Mouse (Mus musculus) ES-Bruce4 (cell line): Measurements from ENCODE around the gene Cpsf6. TPM values are rescaled to one million over a fixed set of nuclear protein-coding genes. Genes with fewer than 3 reads are reported as not detected.

Experiments used
- H3K27ac ChIP-seq: 2 replicates; pipeline ENCODE4 v1.5.1; 2012; ENCODE audit warnings: low read length, inconsistent platforms; ENCODE audit not compliant: insufficient read depth
- H3K27me3 ChIP-seq: 2 replicates; pipeline ENCODE4 v1.6.1; 2012; ENCODE audit warnings: mild to moderate bottlenecking, low read length, inconsistent platforms; ENCODE audit not compliant: control insufficient read depth, poor library complexity, insufficient read depth, severe bottlenecking
- H3K36me3 ChIP-seq: 2 replicates; pipeline ENCODE4 v1.6.1; 2012; ENCODE audit warnings: inconsistent platforms, mild to moderate bottlenecking, low read length, moderate library complexity; ENCODE audit not compliant: control insufficient read depth, poor library complexity, insufficient read depth, severe bottlenecking
- H3K4me1 ChIP-seq: one replicate; pipeline ENCODE4 v1.8.1; 2011; ENCODE audit warnings: low read length; ENCODE audit not compliant: control insufficient read depth, insufficient read depth
- H3K4me3 ChIP-seq: 2 replicates; pipeline ENCODE4 v1.5.1; 2011; ENCODE audit warnings: low read depth, mild to moderate bottlenecking, low read length
- H3K9ac ChIP-seq: 2 replicates; pipeline ENCODE4 v1.6.1; 2012; ENCODE audit warnings: low read depth, mild to moderate bottlenecking, inconsistent platforms; ENCODE audit not compliant: poor library complexity, severe bottlenecking
- H3K9me3 ChIP-seq: replicated peaks from 2 replicates; pipeline ENCODE4 v1.6.1; 2012; ENCODE audit warnings: mild to moderate bottlenecking, low read length, inconsistent platforms; ENCODE audit not compliant: control insufficient read depth, poor library complexity, insufficient read depth, severe bottlenecking
- CTCF ChIP-seq: IDR thresholded peaks from one replicate; pipeline ENCODE4 v1.8.1; 2011; ENCODE audit warnings: low read depth, low read length
- EP300 ChIP-seq: IDR thresholded peaks from 2 replicates; pipeline ENCODE4 v1.6.1; 2011; ENCODE audit warnings: low read depth, low read length; ENCODE audit not compliant: insufficient read depth
- POLR2A ChIP-seq: IDR thresholded peaks from one replicate; pipeline ENCODE4 v1.8.1; 2011; ENCODE audit warnings: low read length; ENCODE audit not compliant: insufficient read depth
- polyA plus RNA-seq: library from polyadenylated mRNA; stranded (reverse); fragments of >200 nt; gene quantifications from 2 replicates; pipeline ENCODE4 v1.2.4, GENCODE M21; 2011; ENCODE audit warnings: low read depth; ENCODE audit not compliant: missing spikeins, insufficient read depth, insufficient read length

Gene Cpsf6
- polyA plus RNA-seq, 1 experiment, result 205 TPM

GRCm38 (mm10) chr10:117342406-117342805, 37.4 kb downstream of the Cpsf6 start:
- Histone ChIP-seq H3K27me3 (no peaks in the 10 kb centered on the region), H3K4me1 (peaks cover 3% of the 10 kb centered on the region), H3K27ac (peak overlapping the region; percentile 96), H3K4me3 (no peak overlapping the region), H3K9ac (peak overlapping the region; percentile 72), H3K36me3 (peaks cover 5% of the 10 kb centered on the region), H3K9me3 (no peaks in the 10 kb centered on the region)
- TF ChIP-seq POLR2A (no peak), CTCF (no peak), EP300 (no peak)

- no peak overlapping the region for H3K27ac ChIP-seq
- H3K4me1 ChIP-seq, result peaks cover 3% of the 10 kb centered on the region
- H3K9ac ChIP-seq, result no peak overlapping the region
- H3K4me3 ChIP-seq, result no peak overlapping the region
- H3K27me3 ChIP-seq, result no peaks in the 10 kb centered on the region
- H3K36me3 ChIP-seq, result peaks cover 2% of the 10 kb centered on the region; the same call in 1 of the 2 replicates
- no peaks in the 10 kb centered on the region for H3K9me3 ChIP-seq
- TF ChIP-seq POLR2A, result no peak
- no peak for TF ChIP-seq EP300
- no peak for TF ChIP-seq CTCF
Observed at GRCm38 (mm10) chr10:117341029-117341428, 38.8 kb downstream of the Cpsf6 start.

GRCm38 (mm10) chr10:117339241-117339640, 40.6 kb downstream of the Cpsf6 start:
- Histone ChIP-seq H3K4me3 (no peak overlapping the region), H3K27me3 (no peaks in the 10 kb centered on the region), H3K27ac (no peak overlapping the region), H3K9me3 (no peaks in the 10 kb centered on the region), H3K9ac (no peak overlapping the region), H3K36me3 (no peaks in the 10 kb centered on the region), H3K4me1 (peaks cover 3% of the 10 kb centered on the region)
- TF ChIP-seq EP300 (no peak), CTCF (no peak), POLR2A (no peak)

- Histone ChIP-seq H3K36me3 (no peaks in the 10 kb centered on the region), H3K27ac (no peak overlapping the region), H3K4me1 (peaks cover 3% of the 10 kb centered on the region), H3K4me3 (no peak overlapping the region), H3K9ac (no peak overlapping the region), H3K27me3 (no peaks in the 10 kb centered on the region), H3K9me3 (no peaks in the 10 kb centered on the region)
- no peak for TF ChIP-seq POLR2A
- TF ChIP-seq EP300, result no peak
- TF ChIP-seq CTCF, result no peak
Observed at GRCm38 (mm10) chr10:117337946-117338345, 41.9 kb downstream of the Cpsf6 start.

- Histone ChIP-seq H3K4me3 (no peak overlapping the region), H3K9ac (no peak overlapping the region), H3K36me3 (no peaks in the 10 kb centered on the region), H3K9me3 (no peaks in the 10 kb centered on the region), H3K27ac (no peak overlapping the region), H3K4me1 (no peaks in the 10 kb centered on the region), H3K27me3 (no peaks in the 10 kb centered on the region)
- TF ChIP-seq CTCF (no peak), EP300 (no peak), POLR2A (no peak)
Observed at GRCm38 (mm10) chr10:117335649-117336048, 44.2 kb downstream of the Cpsf6 start.

- H3K9ac ChIP-seq, result no peak overlapping the region
- no peaks in the 10 kb centered on the region for H3K9me3 ChIP-seq
- H3K4me1 ChIP-seq, result no peaks in the 10 kb centered on the region
- TF ChIP-seq EP300, result no peak
- no peak for TF ChIP-seq POLR2A
- TF ChIP-seq CTCF, result no peak
- H3K4me3 ChIP-seq, result no peak overlapping the region
- H3K27me3 ChIP-seq, result no peaks in the 10 kb centered on the region
- H3K27ac ChIP-seq, result no peak overlapping the region
- no peaks in the 10 kb centered on the region for H3K36me3 ChIP-seq
Observed at GRCm38 (mm10) chr10:117330521-117330920, 49.3 kb downstream of the Cpsf6 start.
